Mouse (Mus musculus) bone marrow macrophage, adult 2 months (primary cell): ENCODE measurements at regions not wholly inside any gene's neighbourhood (a gene's known extent, or its start where the extent isn't known, plus 50 kb on each side); places are given as distances from the start of the nearest gene placed in this dataset.

Experiments
- CTCF ChIP-seq: IDR thresholded peaks from 2 replicates; pipeline ENCODE4 v1.5.1; 2012; ENCODE audit warnings: low read depth, mild to moderate bottlenecking, low read length, moderate library complexity
- POLR2A ChIP-seq: IDR thresholded peaks from 2 replicates; pipeline ENCODE4 v1.6.1; 2012; ENCODE audit warnings: mild to moderate bottlenecking, low read depth, low read length, borderline replicate concordance

- TF ChIP-seq CTCF (no peak), POLR2A (no peak)
Measured at GRCm38 (mm10) chr4:125882531-125882930, 141.8 kb upstream of the Csf3r start.
